Mouse (Mus musculus) heart, embryonic 12.5 days (tissue): Measurements from ENCODE around the gene Slc25a47. TPM values are rescaled to one million over a fixed set of nuclear protein-coding genes. Genes with fewer than 3 reads are reported as not detected.

Experiments
- ATAC-seq: fragments of 200-750 bp; cut with Nextera tagmentation; 2 replicates; pipeline ENCODE4 v1.8.0; 2017; ENCODE audit warnings: moderate TSS enrichment, moderate library complexity; ENCODE audit not compliant: insufficient number of reproducible peaks, low FRiP score
- H3K27ac ChIP-seq: fragments of 300-500 bp; sonication (generic); 2 replicates; pipeline ENCODE4 v1.5.1; 2016; ENCODE audit warnings: mild to moderate bottlenecking, moderate library complexity; ENCODE audit not compliant: poor library complexity, severe bottlenecking
- H3K27me3 ChIP-seq: fragments of 300-500 bp; sonication (generic); replicated peaks from 2 replicates; pipeline ENCODE4 v1.6.1; 2016; ENCODE audit warnings: mild to moderate bottlenecking, moderate library complexity
- H3K36me3 ChIP-seq: fragments of 300-500 bp; sonication (generic); 2 replicates; pipeline ENCODE4 v1.6.1; 2016; ENCODE audit warnings: mild to moderate bottlenecking, moderate library complexity
- H3K4me1 ChIP-seq: fragments of 300-500 bp; sonication (generic); replicated peaks from 2 replicates; pipeline ENCODE4 v1.6.1; 2016; ENCODE audit warnings: mild to moderate bottlenecking
- H3K4me2 ChIP-seq: fragments of 300-500 bp; sonication (generic); 2 replicates; pipeline ENCODE4 v1.6.1; 2016; ENCODE audit warnings: mild to moderate bottlenecking, moderate library complexity
- H3K4me3 ChIP-seq: fragments of 300-500 bp; sonication (generic); 2 replicates; pipeline ENCODE4 v1.5.1; 2016; ENCODE audit warnings: mild to moderate bottlenecking
- H3K9ac ChIP-seq: fragments of 300-500 bp; sonication (generic); 2 replicates; pipeline ENCODE4 v1.6.1; 2016; ENCODE audit warnings: mild to moderate bottlenecking, moderate library complexity
- H3K9me3 ChIP-seq: fragments of 300-500 bp; sonication (generic); replicated peaks from 2 replicates; pipeline ENCODE4 v1.6.1; 2016; ENCODE audit warnings: mild to moderate bottlenecking, moderate library complexity
- WGBS: fragments of 180-500 bp; shearing (Covaris S2); methylation state at CpG from one replicate; pipeline ENCODE4 v1.1.7; 2016; 5-methylcytosine and 5-hydroxymethylcytosine counted together
- polyA plus RNA-seq: library from polyadenylated mRNA; unstranded; fragments of >200 nt; fragmentation: Nextera tagmentation; extraction: Ambion mirVana; gene quantifications from 2 replicates; pipeline ENCODE4 v1.2.1, GENCODE M21; 2016

Slc25a47 gene
- polyA plus RNA-seq, 1 experiment from 2014 or later, result 5.4 TPM

DNA sequence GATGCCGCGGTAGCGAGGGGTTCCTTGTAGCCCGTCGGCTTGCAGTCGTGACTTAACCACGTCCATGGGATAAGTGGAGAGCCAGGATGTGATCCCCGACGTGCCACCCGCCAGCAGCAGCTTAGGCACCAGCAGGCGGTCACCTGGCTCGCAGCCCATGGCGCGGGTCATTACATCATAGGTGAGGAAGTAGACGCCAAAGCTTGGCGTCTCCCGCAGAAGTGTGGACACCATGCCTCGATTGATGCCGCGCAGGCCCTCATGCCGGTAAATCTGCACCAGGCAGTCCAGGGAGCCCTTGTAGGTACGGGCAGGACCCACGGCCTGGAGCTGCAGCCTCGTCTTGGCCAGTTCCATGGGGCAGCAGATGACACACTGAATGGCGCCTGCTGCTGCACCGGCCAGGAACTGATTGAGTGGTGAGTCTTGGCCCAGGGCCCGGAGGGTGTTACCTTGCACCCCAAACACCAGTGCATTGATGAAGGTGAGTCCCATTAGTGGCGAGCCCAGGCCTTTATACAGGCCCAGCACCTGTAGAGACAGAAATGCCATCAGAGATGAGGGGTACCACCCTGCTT lies 8.8 kb upstream of the Slc25a47 start:
- ATAC-seq, result no peak
- H3K9ac ChIP-seq, result no peak overlapping the region
- no peak overlapping the region for H3K4me2 ChIP-seq
- no peaks in the 10 kb centered on the region for H3K4me1 ChIP-seq
- H3K36me3 ChIP-seq, result peaks cover 14% of the 10 kb centered on the region
- 92% methylated on average over 28 of the region's 28 CpGs for WGBS
- no peaks in the 10 kb centered on the region for H3K27me3 ChIP-seq
- no peak overlapping the region for H3K27ac ChIP-seq
- no peaks in the 10 kb centered on the region for H3K9me3 ChIP-seq
- H3K4me3 ChIP-seq, result no peak overlapping the region

DNA sequence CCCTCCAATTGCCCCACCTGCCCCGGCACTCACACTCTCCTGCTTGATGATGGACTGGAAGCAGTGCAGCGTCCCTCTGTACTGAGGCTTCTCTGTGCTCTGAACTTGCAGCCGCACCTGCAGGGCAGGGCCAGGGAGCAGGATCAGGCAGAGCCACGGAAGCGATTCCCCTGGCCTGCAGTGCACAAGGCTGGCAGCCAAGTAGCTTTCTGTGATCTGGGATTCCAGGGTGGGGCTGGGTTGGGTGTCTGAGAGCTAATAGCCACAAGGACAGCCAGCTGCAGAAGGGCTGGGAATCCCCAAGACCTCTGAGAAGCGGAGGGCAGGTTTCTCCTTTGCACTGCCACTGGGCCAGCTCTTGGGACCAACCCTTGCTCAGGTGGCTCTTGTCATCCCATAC lies 8.2 kb upstream of the Slc25a47 start:
- H3K27ac ChIP-seq, result no peak overlapping the region
- ATAC-seq, result no peak
- no peak overlapping the region for H3K9ac ChIP-seq
- H3K4me3 ChIP-seq, result no peak overlapping the region
- no peak overlapping the region for H3K4me2 ChIP-seq
- WGBS, result 95% methylated on average over 6 of the region's 6 CpGs
- H3K4me1 ChIP-seq, result 0 out of 2 replicates have a peak, but pooled peaks cover 4% of the 10 kb centered on the region
- H3K27me3 ChIP-seq, result no peaks in the 10 kb centered on the region
- H3K9me3 ChIP-seq, result no peaks in the 10 kb centered on the region
- H3K36me3 ChIP-seq, result peaks cover 14% of the 10 kb centered on the region

DNA sequence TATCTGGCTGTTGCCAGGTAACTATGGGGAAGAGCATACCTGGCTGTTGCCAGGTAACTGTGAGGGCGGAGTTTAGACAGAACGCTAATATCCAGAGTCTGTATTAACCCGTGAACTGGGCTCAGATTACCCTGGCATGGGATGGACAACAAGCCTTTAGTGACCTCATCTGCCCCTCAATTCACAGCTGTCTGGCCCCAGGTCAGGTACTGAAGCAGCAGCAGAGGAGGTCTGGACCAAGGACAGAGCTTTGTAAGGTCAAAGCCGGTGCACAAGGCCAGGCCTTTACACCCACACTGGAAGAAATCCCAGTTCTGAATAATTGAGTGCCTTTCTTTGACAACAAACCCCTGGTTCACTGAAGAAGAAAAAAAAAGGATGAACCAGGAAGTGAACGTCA lies 6.2 kb upstream of the Slc25a47 start:
- Histone ChIP-seq H3K4me2 (no peak overlapping the region), H3K27me3 (0 out of 2 replicates have a peak, but pooled peaks cover 7% of the 10 kb centered on the region), H3K9me3 (no peaks in the 10 kb centered on the region), H3K27ac (no peak overlapping the region), H3K4me1 (peaks cover 7% of the 10 kb centered on the region), H3K36me3 (peaks cover 14% of the 10 kb centered on the region), H3K9ac (no peak overlapping the region), H3K4me3 (no peak overlapping the region)
- WGBS, result 79% methylated on average over 5 of the region's 5 CpGs
- ATAC-seq, result no peak

GRCm38 (mm10) chr12:108830358-108830757 lies 5.5 kb upstream of the Slc25a47 start:
- peaks cover 14% of the 10 kb centered on the region for H3K36me3 ChIP-seq
- 85% methylated on average over 6 of the region's 6 CpGs for WGBS
- H3K9ac ChIP-seq, result no peak overlapping the region
- peaks cover 14% of the 10 kb centered on the region for H3K4me1 ChIP-seq
- no peak overlapping the region for H3K4me2 ChIP-seq
- no peak for ATAC-seq
- H3K4me3 ChIP-seq, result no peak overlapping the region
- 0 out of 2 replicates have a peak, but pooled peaks cover 10% of the 10 kb centered on the region for H3K27me3 ChIP-seq
- no peaks in the 10 kb centered on the region for H3K9me3 ChIP-seq
- no peak overlapping the region for H3K27ac ChIP-seq

- Histone ChIP-seq H3K27ac (no peak overlapping the region), H3K36me3 (peaks cover 5% of the 10 kb centered on the region; the same call in 1 of the 2 replicates), H3K9ac (no peak overlapping the region), H3K27me3 (0 out of 2 replicates have a peak, but pooled peaks cover 10% of the 10 kb centered on the region), H3K4me1 (peaks cover 23% of the 10 kb centered on the region), H3K4me2 (no peak overlapping the region), H3K4me3 (no peak overlapping the region), H3K9me3 (no peaks in the 10 kb centered on the region)
- ATAC-seq, result no peak
- 72% methylated on average over 9 of the region's 9 CpGs for WGBS
Measured at GRCm38 (mm10) chr12:108831966-108832643, 3.7 kb upstream of the Slc25a47 start.

DNA sequence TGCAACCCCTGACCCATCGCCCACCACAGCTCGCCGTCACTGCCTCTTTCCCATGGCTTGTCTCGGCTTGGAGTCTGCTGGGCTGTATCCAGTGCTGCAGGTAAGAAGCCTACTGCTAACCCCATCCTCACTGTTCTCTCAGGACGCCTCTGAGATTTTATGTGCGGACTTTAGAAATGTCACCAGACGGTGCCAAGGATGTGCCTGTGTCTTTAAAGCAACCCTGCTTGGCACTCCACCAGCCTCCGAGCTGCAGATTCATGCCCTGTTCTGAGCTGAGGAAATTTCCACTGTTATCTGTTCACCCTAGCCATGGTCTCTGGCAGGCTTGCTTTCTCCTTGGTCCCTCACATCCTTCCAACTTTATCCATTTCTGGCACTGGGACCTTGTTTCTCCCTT lies 3.0 kb upstream of the Slc25a47 start:
- WGBS, result 85% methylated on average over 8 of the region's 8 CpGs
- no peak for ATAC-seq
- no peaks in the 10 kb centered on the region for H3K9me3 ChIP-seq

GRCm38 (mm10) chr12:108833408-108833807 lies 2.4 kb upstream of the Slc25a47 start:
- WGBS, result 78% methylated on average over 3 of the region's 3 CpGs
- no peak overlapping the region for H3K4me3 ChIP-seq
- no peak for ATAC-seq
- peaks cover 36% of the 10 kb centered on the region for H3K4me1 ChIP-seq
- peaks cover 7% of the 10 kb centered on the region; the same call in 1 of the 2 replicates for H3K36me3 ChIP-seq
- 0 out of 2 replicates have a peak, but pooled peaks cover 10% of the 10 kb centered on the region for H3K27me3 ChIP-seq
- H3K4me2 ChIP-seq, result no peak overlapping the region
- no peak overlapping the region for H3K9ac ChIP-seq
- H3K27ac ChIP-seq, result no peak overlapping the region
- no peaks in the 10 kb centered on the region for H3K9me3 ChIP-seq

More for the DNA sequence above, 3.0 kb upstream of the Slc25a47 start:
- H3K27ac ChIP-seq, result no peak overlapping the region
- peaks cover 31% of the 10 kb centered on the region for H3K4me1 ChIP-seq
- H3K4me3 ChIP-seq, result no peak overlapping the region
- no peak overlapping the region for H3K9ac ChIP-seq
- H3K4me2 ChIP-seq, result no peak overlapping the region
- 0 out of 2 replicates have a peak, but pooled peaks cover 10% of the 10 kb centered on the region for H3K27me3 ChIP-seq
- 0 out of 2 replicates have a peak, but pooled peaks cover 2% of the 10 kb centered on the region for H3K36me3 ChIP-seq

DNA sequence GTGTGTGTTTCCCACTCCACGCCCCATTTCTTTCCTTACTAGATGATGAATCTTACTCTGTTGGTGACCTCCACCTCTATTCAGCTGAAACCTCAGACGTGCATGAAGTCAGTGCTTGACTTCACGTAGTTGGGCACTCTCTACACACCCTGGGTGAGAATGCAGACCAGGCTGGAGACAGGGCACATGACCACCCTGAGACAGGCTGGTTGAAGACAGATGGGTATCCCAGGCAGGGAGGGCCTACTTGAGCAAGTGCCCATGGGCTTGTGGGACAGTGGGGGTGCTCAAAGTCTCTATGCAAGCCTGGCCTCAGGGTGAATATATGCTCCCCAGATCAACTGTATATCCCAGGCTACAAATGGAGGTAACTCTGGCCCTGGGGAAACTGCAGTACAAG lies 1.5 kb upstream of the Slc25a47 start:
- Histone ChIP-seq H3K4me2 (peak overlapping the region; percentile 99), H3K4me1 (peaks cover 38% of the 10 kb centered on the region), H3K27me3 (0 out of 2 replicates have a peak, but pooled peaks cover 10% of the 10 kb centered on the region), H3K4me3 (no peak overlapping the region), H3K9ac (no peak overlapping the region), H3K27ac (no peak overlapping the region), H3K9me3 (no peaks in the 10 kb centered on the region), H3K36me3 (peaks cover 12% of the 10 kb centered on the region; the same call in 1 of the 2 replicates)
- WGBS, result 87% methylated on average over 3 of the region's 3 CpGs
- ATAC-seq, result no peak

- H3K36me3 ChIP-seq, result peaks cover 16% of the 10 kb centered on the region
- 44% methylated on average over 5 of the region's 5 CpGs for WGBS
- H3K9me3 ChIP-seq, result no peaks in the 10 kb centered on the region
- peak overlapping the region; percentile 82; the same call in 1 of the 2 replicates for H3K9ac ChIP-seq
- H3K4me3 ChIP-seq, result peak overlapping the region; percentile 72
- 0 out of 2 replicates have a peak, but pooled peaks cover 10% of the 10 kb centered on the region for H3K27me3 ChIP-seq
- H3K27ac ChIP-seq, result no peak overlapping the region
- peaks cover 38% of the 10 kb centered on the region for H3K4me1 ChIP-seq
- ATAC-seq, result no peak
- H3K4me2 ChIP-seq, result peak overlapping the region; percentile 99
Measured at GRCm38 (mm10) chr12:108834786-108835185, 1.1 kb upstream of the Slc25a47 start.

DNA sequence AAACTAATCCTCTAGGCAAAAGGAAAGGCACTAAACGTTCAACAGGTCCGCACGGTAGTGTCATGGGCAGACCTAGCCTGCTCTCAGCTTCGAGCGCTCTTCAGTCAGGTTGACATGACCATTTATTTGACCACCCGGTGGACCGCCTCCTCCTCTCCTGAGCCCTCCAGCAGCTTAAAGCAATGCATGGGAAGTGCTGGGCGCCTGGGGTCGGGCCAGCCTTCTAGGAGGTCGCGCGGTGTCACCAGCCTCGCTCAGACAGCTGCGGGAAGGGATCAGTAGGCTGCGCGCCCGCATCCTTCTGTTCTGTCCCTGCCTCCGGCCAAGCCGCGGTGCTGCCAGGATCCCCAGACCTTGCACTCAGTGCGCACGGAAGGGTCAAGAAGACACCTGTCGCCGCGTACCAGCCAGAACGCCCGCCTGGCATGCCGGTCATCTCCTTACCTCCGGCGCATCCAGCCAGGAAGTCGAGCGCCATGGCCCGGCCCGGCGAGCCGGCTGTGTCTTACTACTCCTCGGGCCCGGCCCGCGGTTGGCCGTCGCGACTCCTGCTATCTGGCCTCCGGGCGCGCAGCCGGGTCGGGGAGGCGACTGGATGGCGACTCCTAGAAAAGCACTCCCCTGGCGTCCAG lies 522 bp upstream of the Slc25a47 start:
- Histone ChIP-seq H3K27ac (no peak overlapping the region), H3K4me1 (peaks cover 38% of the 10 kb centered on the region), H3K9ac (peak overlapping the region; percentile 82), H3K4me2 (peak overlapping the region; percentile 99), H3K36me3 (peaks cover 17% of the 10 kb centered on the region), H3K9me3 (no peaks in the 10 kb centered on the region), H3K27me3 (0 out of 2 replicates have a peak, but pooled peaks cover 10% of the 10 kb centered on the region), H3K4me3 (peak overlapping the region; percentile 72)
- WGBS, result 3% methylated on average over 51 of the region's 51 CpGs
- no peak; the same call in 1 of the 2 replicates for ATAC-seq

- Histone ChIP-seq H3K27ac (no peak overlapping the region), H3K4me1 (peaks cover 38% of the 10 kb centered on the region), H3K27me3 (0 out of 2 replicates have a peak, but pooled peaks cover 10% of the 10 kb centered on the region), H3K4me3 (peak overlapping the region; percentile 72), H3K9ac (peak overlapping the region; percentile 80), H3K9me3 (no peaks in the 10 kb centered on the region), H3K36me3 (peaks cover 28% of the 10 kb centered on the region), H3K4me2 (peak overlapping the region; percentile 99)
- 58% methylated on average over 7 of the region's 7 CpGs for whole genome bisulfite sequencing
- ATAC-seq, result no peak
Measured at GRCm38 (mm10) chr12:108836722-108837121, 876 bp downstream of the Slc25a47 start.
